Mouse (Mus musculus): ENCODE measurements around the gene Thbd. TPM values are rescaled to one million over a fixed set of nuclear protein-coding genes. Genes with fewer than 3 reads are reported as not detected.

Thbd gene
- polyA plus RNA-seq (2014; fragmentation: Illumina TruSeq; extraction: RNeasy Lipid Tissue Mini Kit (QIAGEN cat#74804); ENCODE audit: low read depth, low replicate concordance): 41.9 TPM

DNA sequence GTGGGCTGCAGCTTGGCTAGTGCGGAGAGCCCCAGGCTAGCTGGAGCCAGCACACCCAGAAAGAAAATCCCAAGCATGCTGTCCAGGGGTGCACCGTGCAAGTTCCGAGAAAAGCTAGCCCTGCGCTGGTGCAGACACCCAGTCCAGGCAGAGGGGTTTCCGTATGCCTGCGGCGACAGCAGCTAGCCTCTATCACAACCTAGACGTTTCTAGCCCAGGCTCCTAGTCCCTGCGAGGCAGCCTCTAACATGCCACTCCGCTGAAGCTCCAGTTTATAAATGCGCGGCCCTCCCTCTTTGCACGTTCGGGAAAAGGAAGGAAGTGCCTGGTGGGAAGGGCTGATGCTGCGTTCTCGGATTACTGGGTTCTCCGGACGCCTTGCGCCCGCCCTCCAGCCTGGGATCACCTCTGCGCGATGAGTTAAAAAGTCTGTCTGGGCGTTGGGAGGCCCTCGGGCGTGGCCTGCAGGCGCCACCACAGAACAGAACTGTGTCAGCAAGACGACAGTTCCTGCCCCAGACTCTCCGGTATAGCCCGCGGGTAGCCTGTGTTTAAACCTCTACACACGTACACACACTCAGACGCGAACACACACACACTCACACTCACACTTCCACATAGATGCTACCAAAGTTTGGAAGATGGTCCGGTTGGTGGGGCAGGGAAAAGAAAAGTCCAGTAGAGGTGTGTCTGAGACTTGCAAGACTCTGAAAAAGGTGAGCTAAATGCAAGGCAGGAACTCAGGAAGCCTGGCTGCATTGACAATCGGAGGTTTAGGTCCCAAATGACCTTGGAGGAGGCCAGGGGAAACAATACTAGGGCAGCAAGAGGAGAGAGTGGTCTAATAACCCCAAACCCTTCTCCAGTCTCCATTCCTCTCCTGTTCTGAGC lies at the start of gene Thbd:
TSS of gene Thbd (minus strand) at position 319 of the 891 bp plus-strand sequence.

GRCm38 (mm10) chr2:148443249-148443958 lies 35.4 kb upstream of the Thbd start, which contains the start of gene Cd93:
TSS of gene Cd93 (minus strand) at chr2:148443563.

GRCm38 (mm10) chr2:148395131-148396051 lies 12.6 kb downstream of the Thbd start, which contains the start of gene Sstr4:
TSS of gene Sstr4 (plus strand) at chr2:148395344.

Other genes starting within 250 kb of the Thbd start
- gene Sstr4, start 12.8 kb downstream of the Thbd start, polyA plus RNA-seq (2014; fragmentation: Illumina TruSeq; extraction: RNeasy Lipid Tissue Mini Kit (QIAGEN cat#74804); ENCODE audit: low read depth, low replicate concordance): 0.97 TPM
- 36.2 TPM for gene Cd93, start 35.4 kb upstream of the Thbd start, polyA plus RNA-seq (2014; fragmentation: Illumina TruSeq; extraction: RNeasy Lipid Tissue Mini Kit (QIAGEN cat#74804); ENCODE audit: low read depth, low replicate concordance)